Mouse (Mus musculus) right cerebral cortex, postnatal 36 days (tissue): Measurements from ENCODE around the gene Wnt6.
A peak's percentile ranks its signal among the peaks of the same experiment; 100 is the strongest.

ENCODE experiments used
- DNase-seq, 2 experiments: peaks; one replicate each; pipeline ENCODE4 v3.0.0; 2022; ENCODE audit warnings: low spot score in 2 of 2, mixed read lengths in 1 of 2

Gene Wnt6

DNA sequence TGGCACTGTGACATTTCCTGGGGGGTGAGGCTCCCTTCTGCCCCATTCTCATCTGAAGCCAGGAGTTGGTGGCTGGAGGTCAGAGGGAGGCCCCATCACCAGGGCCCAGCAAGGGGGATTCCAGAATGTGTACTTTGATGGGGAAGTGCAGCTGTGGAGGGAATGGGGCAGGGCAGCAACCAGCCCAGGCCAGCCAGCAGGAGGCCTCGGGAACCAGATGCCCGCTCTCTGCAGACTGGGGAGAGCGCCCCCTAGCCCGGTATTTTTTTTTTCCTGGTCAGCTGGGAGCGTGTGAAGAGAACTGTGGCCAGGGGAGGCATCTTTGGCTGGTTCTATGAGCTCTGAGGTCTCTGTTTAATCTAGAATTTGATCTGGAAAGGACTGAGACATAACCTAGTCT is 4.1 kb downstream of the Wnt6 start:
- no peak for DNase-seq

DNA sequence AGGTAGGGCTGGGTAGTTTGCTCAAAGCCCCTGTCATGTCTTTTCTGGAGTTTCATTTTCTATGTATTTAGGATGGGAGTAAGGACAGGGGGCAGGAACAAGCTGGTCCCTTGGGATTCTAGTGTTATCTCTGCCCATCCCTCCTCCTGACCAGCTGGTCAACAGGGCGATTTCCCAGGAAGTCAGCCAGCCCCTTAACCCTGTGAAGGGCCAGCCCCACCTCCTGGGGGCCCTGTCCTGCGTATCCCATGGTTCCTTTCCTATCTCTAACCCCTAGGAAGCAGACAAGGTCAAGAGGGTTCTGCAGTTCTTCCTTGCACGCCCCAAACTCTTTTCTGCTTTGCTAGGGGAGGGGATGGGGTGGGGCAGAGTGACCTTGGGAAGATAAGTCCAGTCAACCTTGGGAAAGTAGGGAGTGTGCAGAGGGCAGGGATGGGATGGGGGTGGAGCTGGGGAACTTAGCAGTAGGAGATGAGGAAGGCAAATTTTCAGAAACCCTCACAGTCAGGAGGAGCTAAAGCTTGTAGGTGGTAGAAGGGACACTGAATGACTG is 7.3 kb downstream of the Wnt6 start:
- no peak for DNase-seq

DNA sequence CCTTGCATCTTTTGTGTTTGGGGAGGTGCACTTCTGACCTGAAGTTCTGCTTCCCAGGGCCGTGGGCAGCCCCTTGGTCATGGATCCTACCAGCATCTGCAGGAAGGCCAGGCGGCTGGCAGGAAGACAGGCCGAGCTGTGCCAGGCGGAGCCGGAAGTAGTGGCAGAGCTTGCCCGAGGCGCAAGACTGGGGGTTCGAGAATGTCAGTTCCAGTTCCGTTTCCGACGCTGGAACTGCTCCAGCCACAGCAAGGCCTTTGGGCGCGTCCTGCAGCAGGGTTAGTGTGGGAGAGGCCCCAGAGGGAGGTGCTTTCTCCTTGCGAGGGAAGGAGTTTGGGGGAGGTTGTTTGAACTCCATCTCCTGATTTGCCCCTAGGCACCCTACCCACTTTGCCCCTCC is 10.4 kb downstream of the Wnt6 start:
- DNase-seq: no peak

DNA sequence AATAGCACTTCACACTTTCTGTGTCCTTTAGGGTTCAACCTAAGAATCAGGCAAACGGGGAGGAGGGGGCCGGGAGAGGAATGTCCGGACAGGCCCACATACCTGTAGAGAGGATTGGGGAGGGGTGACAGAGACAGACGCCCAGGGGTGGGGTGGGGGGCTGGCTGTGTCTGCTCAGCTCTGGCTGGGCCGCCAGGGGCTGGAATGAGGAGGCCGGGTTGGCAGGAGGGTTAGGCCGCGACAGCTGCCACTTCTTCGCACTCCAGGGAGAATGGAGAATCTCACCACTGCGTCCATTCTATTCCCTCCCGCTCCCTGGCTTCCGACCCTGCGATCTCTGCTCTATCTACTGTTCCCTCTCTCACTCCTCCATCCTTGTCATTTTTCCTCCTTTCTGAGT is 11.9 kb downstream of the Wnt6 start:
- no peak for DNase-seq

DNA sequence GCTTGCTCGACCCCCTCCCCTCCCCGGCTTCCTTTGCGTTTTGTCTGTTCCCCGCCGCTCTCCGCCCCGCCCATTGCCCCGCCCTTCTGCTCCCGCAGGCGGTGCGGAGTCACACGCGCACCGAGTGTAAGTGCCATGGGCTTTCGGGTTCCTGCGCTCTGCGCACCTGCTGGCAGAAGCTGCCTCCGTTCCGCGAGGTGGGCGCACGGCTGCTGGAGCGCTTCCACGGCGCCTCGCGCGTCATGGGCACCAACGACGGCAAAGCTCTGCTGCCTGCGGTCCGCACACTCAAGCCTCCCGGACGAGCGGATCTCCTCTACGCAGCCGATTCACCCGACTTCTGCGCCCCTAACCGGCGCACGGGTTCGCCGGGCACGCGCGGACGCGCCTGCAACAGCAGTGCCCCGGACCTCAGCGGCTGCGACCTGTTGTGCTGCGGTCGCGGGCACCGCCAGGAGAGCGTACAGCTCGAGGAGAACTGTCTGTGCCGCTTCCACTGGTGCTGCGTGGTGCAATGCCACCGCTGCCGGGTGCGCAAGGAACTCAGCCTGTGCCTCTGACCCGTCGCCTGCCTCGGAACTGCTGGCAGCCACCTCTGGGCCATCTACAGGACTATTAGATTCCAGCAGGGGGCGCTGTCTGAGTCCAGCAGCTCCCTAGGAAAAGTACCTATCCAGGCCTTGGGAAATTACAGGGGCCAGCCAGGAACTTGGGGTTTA is 12.5 kb downstream of the Wnt6 start:
- DNase-seq: no peak

DNA sequence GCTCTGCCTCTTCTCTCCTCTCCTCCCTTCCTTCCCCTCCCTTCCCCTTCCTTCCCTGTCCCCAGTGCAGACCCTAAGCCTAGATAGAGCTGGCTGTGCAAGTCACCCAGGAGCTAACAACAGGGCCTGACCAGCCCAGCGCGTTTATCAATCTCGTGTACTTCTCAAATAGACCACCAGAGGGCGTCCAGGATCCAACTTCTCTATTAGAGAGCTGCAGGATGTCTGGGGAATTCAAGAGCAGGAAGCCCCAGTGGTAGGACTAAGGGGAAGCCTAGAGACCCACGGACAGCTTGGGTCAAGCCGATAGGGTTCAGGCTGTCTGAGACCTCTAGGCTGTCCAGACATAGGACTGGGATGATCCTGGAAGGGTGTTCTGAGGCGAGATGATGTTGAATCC is 16.2 kb downstream of the Wnt6 start:
- DNase-seq: peak; percentile 71 to 72

DNA sequence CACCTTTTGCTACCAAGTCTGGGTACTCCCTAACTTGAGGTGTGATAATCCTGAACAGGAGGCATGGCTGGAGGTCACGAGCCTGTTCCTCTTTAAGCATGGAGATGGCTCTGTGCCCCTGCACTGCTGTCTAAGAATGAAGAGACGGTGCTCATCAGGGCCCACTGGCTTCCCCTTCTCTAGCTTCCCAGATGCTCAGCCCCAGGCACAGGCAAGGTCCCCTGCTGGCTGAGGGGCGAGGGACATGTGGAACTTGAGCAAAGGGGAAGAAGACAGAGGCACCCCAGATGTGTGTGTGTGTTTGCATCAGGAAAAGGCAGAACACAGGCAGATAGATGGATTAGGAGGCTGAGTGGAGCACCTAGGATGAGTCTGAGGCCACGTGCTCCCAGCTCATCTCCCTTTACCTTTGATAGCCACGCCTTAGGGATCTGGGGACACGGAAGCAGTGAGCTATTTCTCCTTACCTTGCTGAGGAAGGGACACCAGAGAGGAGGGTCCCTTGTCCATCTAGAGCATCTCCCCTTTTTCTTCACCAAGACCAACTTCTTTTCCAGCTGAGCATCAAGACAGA is 17.0 kb downstream of the Wnt6 start:
- DNase-seq: no peak

DNA sequence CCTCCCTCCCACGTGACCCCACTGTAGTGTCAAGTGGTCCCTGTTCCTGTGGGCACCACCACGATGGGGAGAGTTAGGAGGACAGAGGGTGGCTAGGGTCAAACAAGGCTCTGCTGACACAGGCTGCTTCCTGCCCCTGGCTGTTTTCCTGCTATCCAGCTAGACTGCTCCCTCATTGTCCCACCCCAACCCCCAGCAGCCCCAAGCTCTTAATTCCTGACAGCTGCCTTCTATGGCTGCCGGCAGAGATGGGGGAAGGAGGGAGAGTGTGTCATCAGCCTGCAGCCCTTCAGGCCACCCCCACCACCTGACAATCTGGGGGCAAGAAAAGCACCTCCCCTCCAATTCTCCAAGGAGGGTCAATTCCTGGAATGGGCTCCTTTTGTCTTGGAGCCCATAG is 18.4 kb downstream of the Wnt6 start:
- DNase-seq: no peak

DNA sequence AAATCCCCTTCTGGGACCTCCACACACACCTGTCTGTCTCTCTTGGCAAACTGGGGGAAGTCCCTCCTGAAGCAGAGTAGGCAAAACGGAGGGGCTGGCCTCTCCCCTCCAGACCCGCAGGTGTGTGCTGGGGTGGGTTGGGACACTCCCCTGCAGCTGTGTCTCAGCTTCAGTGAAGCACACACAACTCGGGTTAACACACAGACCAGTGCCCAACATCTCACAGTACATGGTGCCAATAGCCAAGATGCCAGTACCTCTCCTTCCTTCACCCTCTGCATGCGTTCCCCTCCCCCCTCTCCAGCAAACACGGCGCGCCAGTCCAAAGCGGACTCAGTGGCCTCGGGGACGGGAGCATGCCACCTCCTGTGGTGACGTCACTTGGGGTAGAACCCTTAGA is 19.6 kb downstream of the Wnt6 start, which contains the start of gene Wnt10a:
TSS of gene Wnt10a (plus strand) at position 268 of the 400 bp plus-strand sequence.
- no peak for DNase-seq

DNA sequence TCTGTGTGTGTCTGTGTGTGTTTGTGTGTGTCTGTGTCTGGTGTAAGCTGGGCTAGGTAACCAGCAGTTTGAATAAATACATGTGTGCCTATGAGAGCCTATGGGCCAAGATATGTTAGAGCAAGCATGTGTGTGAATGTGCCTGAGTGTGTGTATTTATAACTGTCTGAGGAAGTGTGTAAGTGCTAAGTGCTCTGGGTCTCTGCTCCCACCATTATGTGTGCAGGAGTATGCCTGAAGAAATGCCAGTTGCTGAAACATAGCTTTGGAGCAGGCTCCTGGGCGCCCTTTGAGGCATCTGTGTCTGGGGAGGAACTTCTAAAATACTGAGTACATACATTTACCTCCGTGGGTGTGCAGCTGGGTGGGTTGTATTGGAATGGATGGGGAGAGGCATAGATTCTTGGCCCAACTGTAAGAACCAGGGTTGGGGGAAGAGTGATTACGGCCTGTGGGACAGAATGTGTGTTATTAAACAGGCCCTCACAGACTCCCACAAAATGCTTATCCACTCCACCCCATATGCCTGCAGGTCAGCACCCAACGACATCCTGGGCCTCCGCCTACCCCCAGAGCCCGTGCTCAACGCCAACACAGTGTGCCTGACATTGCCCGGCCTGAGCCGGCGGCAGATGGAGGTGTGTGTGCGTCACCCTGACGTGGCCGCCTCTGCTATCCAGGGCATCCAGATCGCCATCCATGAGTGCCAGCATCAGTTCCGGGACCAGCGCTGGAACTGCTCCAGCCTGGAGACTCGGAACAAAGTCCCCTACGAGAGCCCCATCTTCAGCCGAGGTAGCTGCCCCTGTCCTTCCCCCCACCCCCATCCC is 21.4 kb downstream of the Wnt6 start:
- DNase-seq: peak in 1 of 2 experiments; percentile 31

DNA sequence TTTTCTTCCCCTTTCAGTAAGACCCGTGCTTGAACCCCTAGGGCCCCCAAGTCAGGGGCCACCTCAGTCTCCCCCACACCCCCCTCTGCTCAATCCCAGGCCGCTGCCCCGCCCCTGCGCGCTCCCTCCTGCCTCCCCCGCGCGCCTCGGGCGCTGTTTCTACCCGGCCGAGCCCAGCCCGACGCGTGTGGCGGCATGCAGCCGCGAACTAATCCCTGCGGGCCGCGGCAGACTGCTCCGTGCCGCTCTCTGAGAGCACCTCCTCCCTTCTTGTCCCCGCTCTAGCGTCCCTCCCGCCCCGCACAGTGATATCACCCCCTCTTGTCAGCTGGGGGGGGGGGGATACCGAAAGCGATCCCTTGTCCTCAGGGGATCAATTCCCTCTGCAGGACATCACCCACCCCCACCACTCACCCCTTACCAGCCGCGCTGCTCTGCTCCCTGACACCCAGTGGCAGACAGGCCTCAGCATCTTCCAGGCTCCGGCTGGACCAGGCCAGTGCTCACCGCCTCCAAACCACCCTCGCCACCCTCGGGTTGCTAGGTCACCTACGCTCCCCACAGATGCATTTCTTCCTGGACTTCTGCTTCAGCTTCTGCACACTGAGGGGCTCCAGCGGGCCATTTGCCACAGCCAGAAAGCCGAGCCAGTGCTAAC is 22.9 kb downstream of the Wnt6 start:
- DNase-seq: no peak

DNA sequence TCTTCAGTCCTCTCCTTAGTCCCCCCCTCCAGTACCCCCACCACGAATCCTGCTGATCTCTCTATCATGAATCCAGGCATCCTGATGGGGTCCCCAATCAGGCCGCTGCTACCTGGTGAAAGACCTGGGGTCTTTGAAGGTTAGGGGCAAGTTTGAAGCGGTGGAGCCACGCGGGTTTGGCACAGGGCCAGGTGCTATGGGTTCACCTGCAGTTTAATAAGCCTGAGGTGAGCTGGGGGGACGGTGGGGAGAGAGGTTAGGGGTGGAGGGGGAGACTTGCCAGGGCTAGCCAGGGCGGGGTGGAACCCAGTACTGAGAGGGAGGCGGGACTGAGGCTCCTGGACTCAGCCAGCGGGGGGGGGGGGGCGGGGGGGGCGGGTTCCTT is 23.4 kb downstream of the Wnt6 start:
- no peak for DNase-seq

DNA sequence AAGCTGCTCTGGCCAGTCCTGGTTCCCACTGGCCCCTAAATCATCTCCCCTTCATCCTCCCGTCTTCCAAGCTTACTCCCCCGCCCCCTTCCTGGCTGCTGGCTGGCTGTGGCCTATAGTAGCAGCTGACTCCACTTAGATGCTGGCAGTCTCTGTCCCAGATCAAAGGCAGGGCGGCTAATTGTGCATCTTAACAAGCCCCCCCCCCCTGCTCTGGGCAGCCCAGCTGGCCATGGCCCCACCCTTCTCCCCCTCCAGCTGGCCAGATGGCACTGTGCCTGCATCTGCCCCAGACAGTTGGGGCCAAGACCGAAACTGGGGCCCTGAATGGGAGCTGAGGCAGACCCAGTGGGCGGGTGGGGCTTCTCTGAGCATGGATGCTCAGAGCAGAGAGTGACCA is 25.8 kb downstream of the Wnt6 start:
- no peak for DNase-seq

DNA sequence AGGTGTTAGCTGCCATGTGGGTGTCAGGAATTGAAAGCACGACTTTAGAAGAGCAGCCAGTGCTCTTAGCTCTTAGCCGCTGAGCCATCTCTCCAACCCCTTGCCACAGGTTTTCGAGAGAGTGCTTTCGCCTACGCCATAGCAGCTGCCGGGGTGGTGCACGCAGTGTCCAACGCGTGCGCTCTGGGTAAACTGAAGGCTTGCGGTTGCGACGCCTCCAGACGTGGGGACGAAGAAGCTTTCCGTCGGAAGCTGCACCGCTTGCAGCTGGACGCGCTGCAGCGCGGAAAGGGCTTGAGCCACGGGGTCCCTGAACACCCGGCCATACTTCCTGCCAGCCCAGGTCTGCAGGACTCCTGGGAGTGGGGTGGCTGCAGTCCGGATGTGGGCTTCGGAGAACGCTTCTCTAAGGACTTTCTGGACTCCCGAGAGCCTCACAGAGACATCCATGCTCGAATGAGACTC is 28.8 kb downstream of the Wnt6 start:
- DNase-seq: peak; percentile 60 to 66

DNA sequence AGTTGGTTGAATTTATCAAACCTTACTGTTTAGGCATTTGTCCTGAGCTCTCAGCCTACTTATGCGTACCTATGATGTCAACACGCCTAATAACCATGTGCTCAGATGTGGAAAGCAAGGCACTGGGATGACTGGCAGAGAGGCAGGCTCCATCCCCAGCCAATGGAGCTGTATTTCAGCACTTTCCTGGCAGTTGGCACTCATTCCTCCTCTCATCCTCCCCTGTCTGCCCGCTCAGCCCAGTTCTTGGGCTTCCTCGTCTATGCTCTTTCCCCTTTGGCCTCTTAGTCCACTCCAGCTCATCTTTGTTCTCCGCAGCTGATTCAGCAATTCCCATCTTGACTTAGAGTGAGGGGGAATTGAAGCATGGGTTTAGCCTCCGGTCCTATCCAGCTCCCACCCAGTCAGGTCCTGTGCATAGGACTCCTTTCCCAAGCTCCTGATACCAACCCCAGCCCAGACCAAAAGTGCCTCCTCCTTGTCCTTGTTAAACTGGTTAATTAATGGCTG is 30.0 kb downstream of the Wnt6 start:
- DNase-seq: no peak

DNA sequence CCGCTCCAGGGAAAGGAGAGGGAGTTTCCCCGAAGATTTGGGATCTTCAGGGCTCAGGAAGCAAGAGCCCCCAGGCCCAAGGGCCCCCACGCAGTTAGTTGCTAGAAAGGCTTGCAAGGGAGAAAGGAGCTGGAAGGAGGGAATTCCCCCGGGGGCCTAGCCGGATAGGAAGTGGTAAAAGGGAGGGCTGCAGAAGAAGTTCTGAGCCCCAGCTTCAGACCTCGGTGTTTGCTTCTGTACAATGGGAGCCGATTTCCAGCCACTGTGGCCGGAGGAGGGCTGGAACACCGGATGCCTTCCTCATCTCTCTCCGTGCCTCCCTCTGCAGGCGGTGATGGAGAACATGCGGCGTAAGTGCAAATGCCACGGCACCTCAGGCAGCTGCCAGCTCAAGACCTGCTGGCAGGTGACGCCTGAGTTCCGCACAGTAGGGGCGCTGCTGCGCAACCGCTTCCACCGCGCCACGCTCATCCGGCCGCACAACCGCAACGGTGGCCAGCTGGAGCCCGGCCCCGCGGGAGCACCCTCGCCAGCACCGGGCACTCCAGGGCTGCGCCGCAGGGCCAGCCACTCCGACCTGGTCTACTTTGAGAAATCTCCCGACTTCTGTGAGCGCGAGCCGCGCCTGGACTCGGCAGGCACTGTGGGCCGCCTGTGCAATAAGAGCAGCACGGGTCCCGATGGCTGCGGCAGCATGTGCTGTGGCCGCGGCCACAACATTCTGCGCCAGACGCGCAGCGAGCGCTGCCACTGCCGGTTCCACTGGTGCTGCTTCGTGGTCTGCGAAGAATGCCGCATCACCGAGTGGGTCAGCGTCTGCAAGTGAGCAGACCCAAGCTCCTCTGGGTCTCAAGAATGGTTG is 31.3 kb downstream of the Wnt6 start:
- peak; percentile 57 to 60 for DNase-seq

DNA sequence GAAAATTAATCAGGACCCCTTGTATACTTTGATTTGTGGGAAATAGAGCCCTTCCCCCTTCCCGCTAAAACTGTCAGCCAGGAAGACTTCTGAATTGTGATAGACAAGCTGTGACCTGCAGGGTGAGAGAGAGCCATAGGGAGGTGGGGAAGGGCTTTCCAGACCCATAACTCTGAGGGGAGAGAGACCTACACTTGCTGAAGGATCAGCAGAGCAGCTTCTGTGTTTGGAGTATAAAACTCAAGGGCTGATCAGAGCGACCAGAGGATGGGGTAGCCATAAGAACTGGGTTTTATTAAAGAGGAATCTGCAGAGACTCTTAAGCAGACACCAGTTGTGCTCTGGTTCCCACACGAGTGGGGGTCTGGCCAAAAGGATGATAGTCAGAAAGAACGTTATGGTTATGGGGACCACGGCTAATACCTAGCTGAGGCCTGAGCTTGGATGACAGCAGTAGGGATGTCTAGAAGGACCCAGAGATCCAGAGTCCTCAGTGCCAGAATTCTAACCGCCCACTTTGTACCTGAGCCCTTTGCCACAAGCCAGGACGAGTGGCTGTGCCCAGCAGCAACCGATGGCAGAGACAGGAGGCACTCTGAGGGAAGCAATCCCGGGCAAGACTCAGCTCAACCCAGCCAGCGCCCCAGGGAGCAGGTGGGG is 32.6 kb downstream of the Wnt6 start:
- DNase-seq: no peak

DNA sequence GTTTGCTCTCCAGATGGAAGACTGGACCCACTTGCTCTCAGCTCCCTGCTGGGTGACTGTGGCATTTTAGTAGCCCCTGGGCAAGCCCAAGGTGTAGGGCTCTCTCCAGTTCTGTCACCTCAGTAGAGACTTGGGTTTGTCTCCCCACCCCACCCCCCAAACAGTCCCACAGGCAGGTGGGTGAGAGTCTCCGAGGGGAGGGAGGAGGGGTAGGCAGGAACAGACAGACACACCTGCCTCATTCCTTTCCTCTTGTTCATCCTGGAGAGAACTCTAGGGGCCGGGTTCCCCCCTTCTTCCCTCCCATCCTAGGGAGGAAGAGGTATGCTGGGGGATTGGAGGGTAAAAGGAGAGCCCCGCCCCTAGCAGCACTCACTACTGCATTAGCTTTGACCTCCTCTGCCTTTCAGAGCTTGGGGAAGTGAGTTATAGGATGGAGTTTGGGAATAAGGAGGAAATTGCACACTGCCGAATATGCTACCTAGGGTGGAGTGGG is 33.7 kb downstream of the Wnt6 start:
- no peak for DNase-seq

DNA sequence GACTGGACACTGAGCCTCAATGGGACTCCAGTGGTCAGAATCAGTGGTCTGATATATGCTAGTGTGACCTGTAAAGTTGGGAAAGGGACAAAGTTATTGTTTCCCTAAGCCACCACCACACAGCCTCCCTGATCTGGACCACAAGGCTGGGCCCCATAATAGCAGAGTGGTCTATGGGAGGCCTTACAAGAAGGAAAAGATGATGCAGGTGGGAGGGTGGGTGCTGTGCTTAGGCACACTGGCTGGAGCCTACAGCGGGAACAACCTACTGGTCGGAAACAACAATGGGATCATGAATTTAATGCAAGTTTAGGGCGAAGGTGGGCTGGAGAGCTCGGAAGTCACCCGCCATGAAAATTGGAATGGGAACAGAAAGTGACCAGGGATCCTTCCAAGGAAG is 34.2 kb downstream of the Wnt6 start:
- DNase-seq: no peak
